Mouse (Mus musculus) v-Abl transformed pro-B cells (cell line): ENCODE measurements around the gene Ncoa3.

ENCODE experiments used
- in situ Hi-C, 2 experiments: fragments of 400-800 bp; cut with MboI; formaldehyde crosslinking; loops; one replicate each; pipeline ENCODE4 v1.15.1; 2025; ENCODE audit not compliant: unreplicated experiment in 2 of 2

Gene Ncoa3

GRCm38 (mm10) chr2:166088991-166089390 is 96.6 kb downstream of the Ncoa3 start:
- in situ Hi-C loops = loop anchor here (5.0 to 25.0 kb wide), 8 partner anchors 473 to 1123 kb away; partner anchors contain the start of genes Cd40 (in 1 of the 2) and Ddx27 (in 1 of the 2)

- in situ Hi-C loops = loop anchor here (10.0 to 25.0 kb wide), 7 partner anchors 553 to 1122 kb away; partner anchors contain the start of genes Cd40 (in 1 of the 2) and Ddx27 (in 1 of the 2)
Observed at GRCm38 (mm10) chr2:166090131-166090581, 97.7 kb downstream of the Ncoa3 start.

GRCm38 (mm10) chr2:166091599-166091998 is 99.2 kb downstream of the Ncoa3 start:
- in situ Hi-C loops = loop anchor here (10.0 to 25.0 kb wide), 7 partner anchors 554 to 1121 kb away; partner anchors contain the start of genes Cd40 (in 1 of the 2) and Ddx27 (in 1 of the 2)

- in situ Hi-C loops = loop anchor here (10.0 to 25.0 kb wide), 7 partner anchors 555 to 1120 kb away; partner anchors contain the start of genes Cd40 (in 1 of the 2) and Ddx27 (in 1 of the 2)
Observed at GRCm38 (mm10) chr2:166092412-166092811, 100.0 kb downstream of the Ncoa3 start.

- in situ Hi-C loops = loop anchor here (10.0 to 25.0 kb wide), 7 partner anchors 559 to 1116 kb away; partner anchors contain the start of genes Cd40 (in 1 of the 2) and Ddx27 (in 1 of the 2)
Observed at GRCm38 (mm10) chr2:166096300-166096699, 103.9 kb downstream of the Ncoa3 start.

- in situ Hi-C loops = loop anchor here (10.0 to 25.0 kb wide), 7 partner anchors 560 to 1115 kb away; partner anchors contain the start of genes Cd40 (in 1 of the 2) and Ddx27 (in 1 of the 2)
Observed at GRCm38 (mm10) chr2:166096834-166097233, 104.4 kb downstream of the Ncoa3 start.

GRCm38 (mm10) chr2:166097443-166098291 is 105.2 kb downstream of the Ncoa3 start:
- in situ Hi-C loops = loop anchor here (10.0 to 25.0 kb wide), 7 partner anchors 560 to 1115 kb away; partner anchors contain the start of genes Cd40 (in 1 of the 2) and Ddx27 (in 1 of the 2)

- in situ Hi-C loops = loop anchor here (10.0 to 25.0 kb wide), 7 partner anchors 561 to 1114 kb away; partner anchors contain the start of genes Cd40 (in 1 of the 2) and Ddx27 (in 1 of the 2)
Observed at GRCm38 (mm10) chr2:166098292-166098933, 106.0 kb downstream of the Ncoa3 start.

- in situ Hi-C loops = loop anchor here in 1 of 2 experiments (25.0 kb wide), 1 partner anchor 337 kb away; no protein-coding TSS in a partner anchor
Observed at GRCm38 (mm10) chr2:166100309-166101262, 108.2 kb downstream of the Ncoa3 start.

GRCm38 (mm10) chr2:166102893-166103292 is 110.5 kb downstream of the Ncoa3 start:
- in situ Hi-C loops = loop anchor here in 1 of 2 experiments (25.0 kb wide), 1 partner anchor 334 kb away; no protein-coding TSS in a partner anchor

GRCm38 (mm10) chr2:166105911-166106310 is 113.5 kb downstream of the Ncoa3 start:
- in situ Hi-C loops = loop anchor here (5.0 to 25.0 kb wide), 2 partner anchors 331 to 336 kb away; no protein-coding TSS in a partner anchor

- in situ Hi-C loops = loop anchor here (5.0 to 25.0 kb wide), 2 partner anchors 331 to 336 kb away; no protein-coding TSS in a partner anchor
Observed at GRCm38 (mm10) chr2:166106631-166107030, 114.2 kb downstream of the Ncoa3 start.

- in situ Hi-C loops = loop anchor here (5.0 to 25.0 kb wide), 2 partner anchors 329 to 334 kb away; no protein-coding TSS in a partner anchor
Observed at GRCm38 (mm10) chr2:166107911-166108310, 115.5 kb downstream of the Ncoa3 start.

- in situ Hi-C loops = loop anchor here (5.0 to 25.0 kb wide), 2 partner anchors 329 to 334 kb away; no protein-coding TSS in a partner anchor
Observed at GRCm38 (mm10) chr2:166108326-166108725, 115.9 kb downstream of the Ncoa3 start.

- in situ Hi-C loops = loop anchor here in 1 of 2 experiments (25.0 kb wide), 1 partner anchor 327 kb away; no protein-coding TSS in a partner anchor
Observed at GRCm38 (mm10) chr2:166110764-166111163, 118.3 kb downstream of the Ncoa3 start.

GRCm38 (mm10) chr2:166111238-166111637 is 118.8 kb downstream of the Ncoa3 start:
- in situ Hi-C loops = loop anchor here in 1 of 2 experiments (25.0 kb wide), 1 partner anchor 326 kb away; no protein-coding TSS in a partner anchor

- in situ Hi-C loops = loop anchor here in 1 of 2 experiments (25.0 kb wide), 1 partner anchor 325 kb away; no protein-coding TSS in a partner anchor
Observed at GRCm38 (mm10) chr2:166111831-166112250, 119.4 kb downstream of the Ncoa3 start.

GRCm38 (mm10) chr2:166112986-166113385 is 120.5 kb downstream of the Ncoa3 start:
- in situ Hi-C loops = loop anchor here in 1 of 2 experiments (25.0 kb wide), 1 partner anchor 324 kb away; no protein-coding TSS in a partner anchor
